Mouse (Mus musculus) hematopoietic multipotent progenitor cell, adult 10-12 weeks (in vitro differentiated cells): ENCODE data around the gene Grik1. TPM values are rescaled to one million over a fixed set of nuclear protein-coding genes. Genes with fewer than 3 reads are reported as not detected.

Experiments
- polyA plus RNA-seq: library from polyadenylated mRNA; stranded (reverse); fragments of >175 nt; gene quantifications from 2 replicates; pipeline ENCODE4 v1.2.3, GENCODE M21; 2012; ENCODE audit warnings: low replicate concordance

Gene Grik1
- not detected in 2 replicates for polyA plus RNA-seq

GRCm38 (mm10) chr16:88290132-88290772 lies at the start of gene Grik1:
TSS of gene Grik1 (minus strand) at chr16:88290265.

Other genes with a start within 250 kb of the Grik1 start
- not detected in 2 replicates for gene Cldn17, start 216.7 kb upstream of the Grik1 start, polyA plus RNA-seq